Mouse (Mus musculus) hindbrain, embryonic 15.5 days (tissue): ENCODE data around the gene Gpatch8. TPM values are rescaled to one million over a fixed set of nuclear protein-coding genes. Genes with fewer than 3 reads are reported as not detected.
"Not testable (repeated sequence)": the region's sequence is repeated elsewhere in the genome, so short reads cannot be mapped to it uniquely, and the experiment has no call there.

Experiments used
- ATAC-seq: fragments of 200-750 bp; cut with Nextera tagmentation; 2 replicates; pipeline ENCODE4 v1.8.0; 2017; ENCODE audit warnings: low read depth, moderate number of reproducible peaks, moderate TSS enrichment; ENCODE audit not compliant: low FRiP score
- H3K27ac ChIP-seq: fragments of 300-500 bp; sonication (generic); replicated peaks from 2 replicates; pipeline ENCODE4 v1.5.1; 2015; ENCODE audit warnings: mild to moderate bottlenecking, inconsistent platforms
- H3K27me3 ChIP-seq: fragments of 300-500 bp; sonication (generic); 2 replicates; pipeline ENCODE4 v1.6.1; 2015; ENCODE audit warnings: control low read depth, inconsistent platforms
- H3K36me3 ChIP-seq: fragments of 300-500 bp; sonication (generic); 2 replicates; pipeline ENCODE4 v1.6.1; 2015; ENCODE audit warnings: control low read depth, inconsistent platforms
- H3K4me1 ChIP-seq: fragments of 300-500 bp; sonication (generic); replicated peaks from 2 replicates; pipeline ENCODE4 v1.6.1; 2015; ENCODE audit warnings: control low read depth, inconsistent platforms
- H3K4me2 ChIP-seq: fragments of 300-500 bp; sonication (generic); 2 replicates; pipeline ENCODE4 v1.6.1; 2015; ENCODE audit warnings: moderate library complexity, mild to moderate bottlenecking, inconsistent platforms
- H3K4me3 ChIP-seq: fragments of 300-500 bp; sonication (generic); 2 replicates; pipeline ENCODE4 v1.5.1; 2015; ENCODE audit warnings: mild to moderate bottlenecking, inconsistent platforms
- H3K9ac ChIP-seq: fragments of 300-500 bp; sonication (generic); 2 replicates; pipeline ENCODE4 v1.6.1; 2015; ENCODE audit warnings: inconsistent platforms
- H3K9me3 ChIP-seq: fragments of 300-500 bp; sonication (generic); 2 replicates; pipeline ENCODE4 v1.6.1; 2016; ENCODE audit warnings: control low read depth, inconsistent platforms
- WGBS: fragments of 180-500 bp; shearing (Covaris S2); methylation state at CpG from one replicate; pipeline ENCODE4 v1.1.7; 2015; 5-methylcytosine and 5-hydroxymethylcytosine counted together
- polyA plus RNA-seq: library from polyadenylated mRNA; unstranded; fragments of >200 nt; fragmentation: Nextera tagmentation; extraction: Ambion mirVana; gene quantifications from 2 replicates; pipeline ENCODE4 v1.2.1, GENCODE M21; 2015

Gene Gpatch8
- polyA plus RNA-seq, 1 experiment from 2014 or later, result 66.6 TPM

DNA sequence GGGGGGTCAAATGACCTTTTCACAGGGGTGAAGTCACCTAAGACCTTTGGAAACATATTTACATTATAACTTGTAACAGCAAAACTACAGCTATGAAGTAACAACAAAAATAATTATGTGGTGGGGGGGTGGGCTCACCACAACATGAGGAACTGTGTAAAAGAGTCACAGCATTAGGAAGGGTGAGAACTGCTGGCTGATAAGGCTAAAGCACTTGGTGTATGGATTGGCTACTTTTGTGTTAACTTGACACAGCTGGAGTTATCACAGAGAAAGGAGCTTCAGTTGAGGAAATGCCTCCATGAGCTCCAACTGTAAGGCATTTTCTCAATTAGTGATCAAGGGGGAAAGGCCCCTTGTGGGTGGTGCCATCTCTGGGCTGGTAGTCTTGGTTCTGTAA lies 15.9 kb downstream of the Gpatch8 start:
- H3K9ac ChIP-seq, H3K4me1 ChIP-seq, H3K27me3 ChIP-seq, ATAC-seq, H3K27ac ChIP-seq, H3K9me3 ChIP-seq, H3K4me3 ChIP-seq, H3K36me3 ChIP-seq, H3K4me2 ChIP-seq: not testable (repeated sequence)

- no peak for ATAC-seq
- Histone ChIP-seq H3K4me2 (no peak overlapping the region), H3K27me3 (no peaks in the 10 kb centered on the region), H3K4me1 (0 out of 2 replicates have a peak, but pooled peaks cover 4% of the 10 kb centered on the region), H3K9me3 (no peaks in the 10 kb centered on the region), H3K4me3 (no peak overlapping the region), H3K9ac (no peak overlapping the region), H3K27ac (no peak overlapping the region), H3K36me3 (0 out of 2 replicates have a peak, but pooled peaks cover 3% of the 10 kb centered on the region)
- WGBS, result 68% methylated on average over 1 of the region's 1 CpGs
Observed at GRCm38 (mm10) chr11:102539690-102540089, 16.5 kb downstream of the Gpatch8 start.

DNA sequence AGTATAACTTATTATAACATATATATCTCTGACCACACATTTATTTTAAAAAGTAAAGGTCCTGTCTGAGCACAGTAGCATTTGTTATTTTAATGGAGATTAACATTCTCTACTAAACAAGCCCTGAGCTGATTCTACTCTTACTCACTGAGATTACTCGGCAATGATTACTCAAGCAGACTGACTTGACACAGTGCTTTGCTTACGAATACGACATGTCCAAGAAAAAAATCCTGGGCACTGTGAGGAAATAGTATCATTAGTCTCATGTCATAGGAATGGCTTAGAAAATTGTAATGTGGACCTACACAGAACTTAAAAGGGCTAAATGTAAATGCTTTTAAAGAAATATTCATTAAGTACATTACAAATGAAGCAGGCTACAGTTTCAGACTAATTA lies 20.0 kb downstream of the Gpatch8 start:
- Histone ChIP-seq H3K27me3 (no peaks in the 10 kb centered on the region), H3K4me2 (no peak overlapping the region), H3K27ac (no peak overlapping the region), H3K36me3 (0 out of 2 replicates have a peak, but pooled peaks cover 3% of the 10 kb centered on the region), H3K4me3 (no peak overlapping the region), H3K9ac (no peak overlapping the region), H3K4me1 (0 out of 2 replicates have a peak, but pooled peaks cover 4% of the 10 kb centered on the region), H3K9me3 (no peaks in the 10 kb centered on the region)
- WGBS, result 60% methylated on average over 3 of the region's 3 CpGs
- no peak for ATAC-seq

DNA sequence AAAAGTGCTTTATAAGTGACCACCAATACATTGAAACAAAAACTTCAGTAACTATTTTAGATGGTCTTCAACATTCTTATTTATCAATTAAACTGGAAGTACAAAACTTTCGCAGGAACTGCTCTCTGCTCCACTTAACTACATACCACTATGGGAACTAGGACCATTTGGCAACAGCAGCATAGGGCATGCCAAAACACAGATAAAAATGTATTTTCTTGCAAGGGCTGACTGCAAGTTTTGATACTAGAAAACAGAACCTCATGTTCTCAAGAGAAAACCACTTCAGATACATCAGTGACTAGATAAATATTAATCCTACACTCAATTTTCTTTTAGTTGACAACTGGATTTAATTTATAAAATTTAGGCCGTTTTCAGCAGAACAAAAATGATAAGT lies 22.1 kb downstream of the Gpatch8 start:
- H3K27ac ChIP-seq, result no peak overlapping the region
- 0 out of 2 replicates have a peak, but pooled peaks cover 4% of the 10 kb centered on the region for H3K4me1 ChIP-seq
- H3K4me2 ChIP-seq, result no peak overlapping the region
- no peaks in the 10 kb centered on the region for H3K9me3 ChIP-seq
- H3K36me3 ChIP-seq, result 0 out of 2 replicates have a peak, but pooled peaks cover 3% of the 10 kb centered on the region
- WGBS, result 96% methylated on average over 2 of the region's 2 CpGs
- H3K9ac ChIP-seq, result no peak overlapping the region
- H3K27me3 ChIP-seq, result no peaks in the 10 kb centered on the region
- ATAC-seq, result no peak
- H3K4me3 ChIP-seq, result no peak overlapping the region

- H3K4me3 ChIP-seq, result no peak overlapping the region
- ATAC-seq, result no peak
- H3K27me3 ChIP-seq, result no peaks in the 10 kb centered on the region
Observed at GRCm38 (mm10) chr11:102531425-102531824, 24.8 kb downstream of the Gpatch8 start.

GRCm38 (mm10) chr11:102514793-102515424 lies 41.3 kb downstream of the Gpatch8 start:
- Histone ChIP-seq H3K27me3 (no peaks in the 10 kb centered on the region), H3K4me3 (no peak overlapping the region), H3K36me3 (peaks cover 13% of the 10 kb centered on the region), H3K9me3 (no peaks in the 10 kb centered on the region), H3K4me1 (no peaks in the 10 kb centered on the region), H3K27ac (no peak overlapping the region), H3K9ac (no peak overlapping the region), H3K4me2 (no peak overlapping the region)
- 100% methylated on average over 1 of the region's 1 CpGs for WGBS
- ATAC-seq, result no peak

More at GRCm38 (mm10) chr11:102531425-102531824, 24.8 kb downstream of the Gpatch8 start:
- no peak overlapping the region for H3K27ac ChIP-seq
- H3K9ac ChIP-seq, result no peak overlapping the region
- no peaks in the 10 kb centered on the region for H3K9me3 ChIP-seq
- 0 out of 2 replicates have a peak, but pooled peaks cover 3% of the 10 kb centered on the region for H3K36me3 ChIP-seq
- no peak overlapping the region for H3K4me2 ChIP-seq
- 49% methylated on average over 5 of the region's 5 CpGs for WGBS
- H3K4me1 ChIP-seq, result no peaks in the 10 kb centered on the region

GRCm38 (mm10) chr11:102510226-102510625 lies 46.0 kb downstream of the Gpatch8 start:
- H3K9ac ChIP-seq, result no peak overlapping the region
- no peak for ATAC-seq
- 72% methylated on average over 6 of the region's 6 CpGs for WGBS
- no peaks in the 10 kb centered on the region for H3K9me3 ChIP-seq
- H3K4me3 ChIP-seq, result no peak overlapping the region
- no peaks in the 10 kb centered on the region for H3K4me1 ChIP-seq
- no peak overlapping the region for H3K27ac ChIP-seq
- H3K4me2 ChIP-seq, result no peak overlapping the region
- H3K36me3 ChIP-seq, result peaks cover 8% of the 10 kb centered on the region
- no peaks in the 10 kb centered on the region for H3K27me3 ChIP-seq

GRCm38 (mm10) chr11:102496732-102497131 lies 59.5 kb downstream of the Gpatch8 start:
- Histone ChIP-seq H3K9me3 (no peaks in the 10 kb centered on the region), H3K4me3 (no peak overlapping the region), H3K27me3 (no peaks in the 10 kb centered on the region), H3K27ac (no peak overlapping the region), H3K36me3 (peaks cover 46% of the 10 kb centered on the region), H3K4me2 (no peak overlapping the region), H3K9ac (no peak overlapping the region), H3K4me1 (no peaks in the 10 kb centered on the region)
- ATAC-seq, result no peak
- WGBS, result 87% methylated on average over 2 of the region's 2 CpGs

DNA sequence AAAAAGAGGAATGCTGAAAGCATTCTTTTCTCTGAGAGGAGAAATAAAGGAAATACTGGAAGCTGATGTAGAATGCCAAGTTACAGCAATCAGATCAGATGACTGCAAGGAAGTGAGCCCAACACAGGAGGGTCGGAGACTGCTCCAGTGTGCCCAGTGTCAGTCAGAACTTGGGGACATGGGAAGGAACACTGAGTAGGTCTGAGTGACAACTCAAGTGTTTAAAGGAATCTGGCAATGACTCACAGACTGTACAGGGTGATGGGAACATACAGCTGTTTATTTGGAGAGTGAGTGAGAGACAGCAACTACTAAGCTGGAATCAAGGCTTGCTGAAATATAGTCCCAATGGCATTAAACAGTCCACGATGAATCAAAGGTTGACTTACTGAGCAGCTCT lies 60.0 kb downstream of the Gpatch8 start:
- no peaks in the 10 kb centered on the region for H3K9me3 ChIP-seq
- H3K36me3 ChIP-seq, result peaks cover 47% of the 10 kb centered on the region
- 92% methylated on average over 2 of the region's 2 CpGs for WGBS
- no peak for ATAC-seq
- H3K27ac ChIP-seq, result no peak overlapping the region
- no peaks in the 10 kb centered on the region for H3K4me1 ChIP-seq
- H3K27me3 ChIP-seq, result no peaks in the 10 kb centered on the region
- H3K9ac ChIP-seq, result no peak overlapping the region
- H3K4me3 ChIP-seq, result no peak overlapping the region
- no peak overlapping the region for H3K4me2 ChIP-seq

DNA sequence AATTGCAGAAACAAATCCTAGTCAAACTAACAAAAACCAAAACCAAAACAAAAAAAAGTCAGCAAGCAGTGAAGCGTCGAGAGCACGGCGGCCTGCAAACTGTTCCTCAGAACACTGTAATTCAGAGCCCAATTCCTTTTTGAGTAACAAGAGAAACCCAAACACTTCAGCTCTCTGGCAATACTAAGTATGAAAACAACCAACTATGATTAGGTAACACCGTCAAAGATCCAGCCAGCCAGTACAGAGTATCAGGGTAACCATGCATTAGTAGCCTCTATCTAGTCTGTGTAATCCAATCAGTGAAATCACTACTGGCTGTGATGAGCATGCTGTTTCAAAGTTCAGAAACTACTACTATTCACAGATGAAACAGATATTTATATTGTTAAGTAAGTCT lies 60.5 kb downstream of the Gpatch8 start:
- WGBS, result 98% methylated on average over 5 of the region's 5 CpGs
- ATAC-seq, result no peak
- no peak overlapping the region for H3K27ac ChIP-seq
- no peaks in the 10 kb centered on the region for H3K4me1 ChIP-seq
- H3K4me3 ChIP-seq, result no peak overlapping the region
- H3K27me3 ChIP-seq, result no peaks in the 10 kb centered on the region
- H3K36me3 ChIP-seq, result peaks cover 42% of the 10 kb centered on the region
- no peak overlapping the region for H3K4me2 ChIP-seq
- no peak overlapping the region for H3K9ac ChIP-seq
- H3K9me3 ChIP-seq, result no peaks in the 10 kb centered on the region

DNA sequence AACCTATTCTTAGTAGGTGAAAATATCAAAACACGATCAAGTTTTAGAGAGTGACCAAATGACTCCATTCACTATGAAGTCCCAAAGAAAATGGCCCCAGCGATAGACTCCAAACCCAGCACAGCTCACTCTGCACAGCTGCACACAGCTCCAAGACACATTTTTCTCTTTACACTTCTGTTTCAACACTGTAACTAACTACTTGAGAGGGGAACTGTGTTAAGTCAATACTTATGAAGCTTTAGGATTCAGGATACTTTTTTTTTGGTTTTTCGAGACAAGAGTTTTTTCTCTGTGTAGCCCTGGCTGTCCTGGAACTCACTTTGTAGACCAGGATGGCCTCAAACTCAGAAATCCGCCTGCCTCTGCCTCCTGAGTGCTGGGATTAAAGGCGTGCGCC lies 61.1 kb downstream of the Gpatch8 start:
- no peaks in the 10 kb centered on the region for H3K27me3 ChIP-seq
- H3K4me2 ChIP-seq, result no peak overlapping the region
- H3K36me3 ChIP-seq, result peaks cover 38% of the 10 kb centered on the region
- WGBS, result 97% methylated on average over 6 of the region's 6 CpGs
- no peak overlapping the region for H3K4me3 ChIP-seq
- H3K27ac ChIP-seq, result no peak overlapping the region
- no peaks in the 10 kb centered on the region for H3K4me1 ChIP-seq
- H3K9me3 ChIP-seq, result no peaks in the 10 kb centered on the region
- no peak for ATAC-seq
- no peak overlapping the region for H3K9ac ChIP-seq

DNA sequence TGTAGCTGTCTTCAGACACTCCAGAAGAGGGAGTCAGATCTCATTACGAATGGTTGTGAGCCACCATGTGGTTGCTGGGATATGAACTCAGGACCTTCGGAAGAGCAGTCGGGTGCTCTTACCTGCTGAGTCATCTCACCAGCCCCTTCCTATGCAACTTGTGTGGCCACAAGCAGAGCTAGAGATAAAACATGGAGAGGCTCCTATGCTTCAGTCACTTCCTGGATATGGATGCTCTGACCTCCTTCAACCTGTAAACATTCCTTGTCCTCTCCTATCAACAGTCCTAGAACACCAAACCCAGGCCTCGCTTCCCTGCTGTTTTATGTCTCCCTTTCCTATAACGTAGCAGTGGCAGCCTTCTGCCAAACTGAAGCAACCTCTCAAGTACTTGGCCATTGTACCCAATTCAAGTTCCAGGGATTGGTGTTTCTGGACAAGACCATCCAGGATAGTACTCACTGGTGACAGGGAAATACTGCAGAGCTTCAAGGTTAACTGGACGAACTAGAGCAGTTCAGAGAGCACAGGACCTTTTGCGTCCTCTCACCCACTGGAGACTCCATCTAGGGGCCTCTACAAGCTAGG lies 62.0 kb downstream of the Gpatch8 start:
- Histone ChIP-seq H3K36me3 (peaks cover 30% of the 10 kb centered on the region), H3K4me3 (no peak overlapping the region), H3K4me1 (no peaks in the 10 kb centered on the region), H3K27me3 (no peaks in the 10 kb centered on the region), H3K9me3 (no peaks in the 10 kb centered on the region), H3K27ac (no peak overlapping the region), H3K4me2 (no peak overlapping the region), H3K9ac (no peak overlapping the region)
- ATAC-seq, result no peak
- WGBS, result 90% methylated on average over 7 of the region's 7 CpGs
